Mouse (Mus musculus): ENCODE results near the gene Fcgr3.

- TF ChIP-seq GABPA (IDR thresholded peaks at IDR 0.05; ENCODE audit: insufficient replicate concordance, low read depth, low read length) (no peak), MYC (IDR thresholded peaks at IDR 0.05; ENCODE audit: low read depth, low read length) (no peak), POLR2A (IDR thresholded peaks at IDR 0.05; ENCODE audit: low read depth, low read length) (no peak), CTCF (conservative IDR thresholded peaks at IDR 0.05 in 1 of 2, IDR thresholded peaks at IDR 0.05 in 1 of 2; ENCODE audit: low read depth in 2 of 2, low read length in 2 of 2) (no peak), SIN3A (IDR thresholded peaks at IDR 0.05; ENCODE audit: low read length) (no peak), KAT2A (IDR thresholded peaks at IDR 0.05; ENCODE audit: insufficient replicate concordance, low read length) (no peak)
These were observed 58.4 kb downstream of the Fcgr3 start for GRCm38 (mm10) chr1:171006335-171006734.

Data from CH12.LX (cell line).